Mouse (Mus musculus) spleen, adult 2 months (tissue): ENCODE data around the gene Cldn3.

Experiments used
- CTCF ChIP-seq: fragments of 200-500 bp; IDR thresholded peaks from 2 replicates; pipeline ENCODE4 v1.5.1; 2011; ENCODE audit warnings: mild to moderate bottlenecking, inconsistent platforms; ENCODE audit not compliant: insufficient read depth, insufficient read length, insufficient replicate concordance; ENCODE audit errors: extremely low read depth
- POLR2A ChIP-seq: fragments of 200-500 bp; IDR thresholded peaks from 2 replicates; pipeline ENCODE4 v1.6.1; 2011; ENCODE audit warnings: low read depth, low read length, inconsistent platforms

DNA sequence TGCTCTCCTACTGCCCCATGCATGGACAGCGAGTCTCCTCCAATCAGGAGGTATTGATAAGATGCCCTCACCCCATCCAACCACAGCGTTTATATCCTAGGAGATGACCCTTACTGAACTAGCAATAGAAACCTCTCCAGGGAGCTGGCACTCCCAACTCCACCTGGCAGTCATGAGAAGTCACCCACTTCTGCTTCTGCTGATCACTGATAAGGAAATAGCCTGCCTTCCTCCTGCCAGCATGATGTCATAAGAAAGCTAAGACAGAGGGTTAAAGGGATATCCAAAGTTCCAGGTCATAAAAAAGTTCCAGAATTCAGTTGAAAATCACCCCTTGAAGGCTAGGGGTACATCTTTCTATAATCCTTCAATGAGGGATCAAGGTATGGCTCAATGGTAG lies 9.8 kb upstream of the Cldn3 start:
- TF ChIP-seq CTCF = no peak
- no peak for TF ChIP-seq POLR2A
